18 mouse cellular contexts compared by ENCODE assay signal in genomic region chr9:44030646-44031045, GRCm38 (mm10). TPM values are rescaled to one million over a fixed set of nuclear protein-coding genes. Genes with fewer than 3 reads are reported as not detected.
DNase-seq lines count a peak whose midpoint lies in the region; ATAC-seq and TF ChIP-seq lines count a peak whose summit lies in the region.
"Had no signal": no experiment of that assay in that cellular context is flagged by ENCODE, and none has a peak within 500 bp of the region (broad histone marks: within the 10 kb centered on the region; RNA-seq: fewer than 3 reads in every experiment).

No protein-coding gene starts in this region.

- TF ChIP-seq POLR2A in thymus, adult 2 months (IDR thresholded peaks at IDR 0.05; ENCODE audit: control insufficient read depth, extremely low read depth, insufficient read depth, low read length, poor library complexity) = no peak

- H3K4me3 ChIP-seq in heart, embryonic 10.5 days = no peak overlapping the region
- H3K4me3 ChIP-seq in heart, embryonic 16.5 days (ENCODE audit: low read length) = no peak overlapping the region
- H3K4me3 ChIP-seq in thymus, adult 2 months (ENCODE audit: control insufficient read depth, insufficient read depth, low read length) = no peak overlapping the region
- H3K4me3 ChIP-seq in midbrain, postnatal 0 days (ENCODE audit: low read depth, low read length) = no peak overlapping the region
- H3K4me3 ChIP-seq: embryonic facial prominence, embryonic 15.5 days; forebrain, embryonic 15.5 days; hindbrain, embryonic 15.5 days had no signal

- H3K27ac ChIP-seq in heart, embryonic 10.5 days = 0 out of 2 replicates have a peak overlapping the region, but pooled peaks have one; percentile 17
- H3K27ac ChIP-seq in heart, embryonic 16.5 days (ENCODE audit: low read length) = peak overlapping the region; percentile 52; the same call in 1 of the 2 replicates
- peak overlapping the region; percentile 96 for H3K27ac ChIP-seq in thymus, adult 2 months (ENCODE audit: control insufficient read depth, insufficient read depth, low read length)
- no peak overlapping the region for H3K27ac ChIP-seq in midbrain, postnatal 0 days (ENCODE audit: low read depth, low read length)
- H3K27ac ChIP-seq: forebrain, embryonic 15.5 days; hindbrain, embryonic 15.5 days had no signal

- no peaks in the 10 kb centered on the region for H3K36me3 ChIP-seq in heart, embryonic 10.5 days
- no peaks in the 10 kb centered on the region for H3K36me3 ChIP-seq in heart, embryonic 16.5 days (ENCODE audit: control insufficient read depth, insufficient read depth)
- no peaks in the 10 kb centered on the region for H3K36me3 ChIP-seq in thymus, adult 2 months (ENCODE audit: control insufficient read depth, insufficient read depth, low read length)
- no peaks in the 10 kb centered on the region for H3K36me3 ChIP-seq in midbrain, postnatal 0 days (ENCODE audit: insufficient read depth, low read length)
- H3K36me3 ChIP-seq: embryonic facial prominence, embryonic 15.5 days; forebrain, embryonic 15.5 days; hindbrain, embryonic 15.5 days had no signal

- whole genome bisulfite sequencing in heart, embryonic 10.5 days = 92% methylated on average over 4 of the region's 4 CpGs
- WGBS in heart, embryonic 16.5 days = 82% methylated on average over 4 of the region's 4 CpGs
- 70% methylated on average over 4 of the region's 4 CpGs for WGBS in thymus, adult 2 months
- WGBS in midbrain, postnatal 0 days = 95% methylated on average over 4 of the region's 4 CpGs

- no peaks in the 10 kb centered on the region for H3K27me3 ChIP-seq in heart, embryonic 10.5 days (ENCODE audit: insufficient read depth, poor library complexity, severe bottlenecking)
- no peaks in the 10 kb centered on the region for H3K27me3 ChIP-seq in heart, embryonic 16.5 days (ENCODE audit: control insufficient read depth, insufficient read depth, low read length)
- H3K27me3 ChIP-seq in thymus, adult 2 months (ENCODE audit: control insufficient read depth, insufficient read depth, low read length) = no peaks in the 10 kb centered on the region
- H3K27me3 ChIP-seq in midbrain, postnatal 0 days (ENCODE audit: insufficient read depth, low read length) = no peaks in the 10 kb centered on the region
- H3K27me3 ChIP-seq: embryonic facial prominence, embryonic 15.5 days; forebrain, embryonic 15.5 days; hindbrain, embryonic 15.5 days had no signal

- no peak overlapping the region for H3K4me2 ChIP-seq in heart, embryonic 16.5 days (ENCODE audit: low read depth, low read length)
- H3K4me2 ChIP-seq in midbrain, postnatal 0 days (ENCODE audit: low read depth, low read length, poor library complexity, severe bottlenecking) = no peak overlapping the region
- H3K4me2 ChIP-seq: embryonic facial prominence, embryonic 15.5 days; forebrain, embryonic 15.5 days; hindbrain, embryonic 15.5 days had no signal

- no peaks in the 10 kb centered on the region for H3K9me3 ChIP-seq in heart, embryonic 10.5 days
- H3K9me3 ChIP-seq in heart, embryonic 16.5 days (replicated peaks; ENCODE audit: control insufficient read depth, low read length) = no peaks in the 10 kb centered on the region
- no peaks in the 10 kb centered on the region for H3K9me3 ChIP-seq in midbrain, postnatal 0 days (ENCODE audit: low read length)
- H3K9me3 ChIP-seq: embryonic facial prominence, embryonic 15.5 days; forebrain, embryonic 15.5 days; hindbrain, embryonic 15.5 days had no signal

- no peak for ATAC-seq in heart, embryonic 16.5 days (replicated peaks; ENCODE audit: extremely low read depth, insufficient read depth, low FRiP score)
- no peak for ATAC-seq in midbrain, postnatal 0 days (ENCODE audit: low FRiP score)
- ATAC-seq: forebrain, embryonic 15.5 days; intestine, embryonic 16.5 days had no signal

- no peak overlapping the region for H3K9ac ChIP-seq in heart, embryonic 16.5 days (ENCODE audit: low read length)
- no peak overlapping the region for H3K9ac ChIP-seq in midbrain, postnatal 0 days (replicated peaks; ENCODE audit: low read length, poor library complexity, severe bottlenecking)
- H3K9ac ChIP-seq: embryonic facial prominence, embryonic 15.5 days; forebrain, embryonic 15.5 days; hindbrain, embryonic 15.5 days had no signal

- no peak for TF ChIP-seq CTCF in thymus, adult 2 months (IDR thresholded peaks at IDR 0.05; ENCODE audit: borderline replicate concordance, control insufficient read depth, extremely low read depth, insufficient read depth, low read length, poor library complexity)
- no peak for TF ChIP-seq CTCF in midbrain, postnatal 0 days (IDR thresholded peaks at IDR 0.05)

- DNase-seq in heart, embryonic 10.5 days (ENCODE audit: low spot score) = no peak
- DNase-seq in heart, postnatal 4 days = no peak
- no peak for DNase-seq in heart, postnatal 10 days
- DNase-seq in thymus, adult 2 months = no peak
- no peak for DNase-seq in thymus, postnatal 10 days (ENCODE audit: low spot score in 2 of 2)
- no peak for DNase-seq in midbrain, postnatal 0 days (ENCODE audit: low spot score)
- DNase-seq: adrenal gland, postnatal 10 days; cerebellum, adult 11 months; cerebellum, adult 8-10 months; cerebellum, postnatal 14 days; embryo, embryonic 11 days; gastrocnemius, postnatal 10 days had no signal

- no peaks in the 10 kb centered on the region for H3K4me1 ChIP-seq in heart, embryonic 10.5 days
- no peaks in the 10 kb centered on the region for H3K4me1 ChIP-seq in heart, embryonic 16.5 days (ENCODE audit: control insufficient read depth, insufficient read depth, low read length)
- H3K4me1 ChIP-seq in thymus, adult 2 months (replicated peaks; ENCODE audit: control insufficient read depth, insufficient read depth, low read length) = peaks cover 71% of the 10 kb centered on the region
- no peaks in the 10 kb centered on the region for H3K4me1 ChIP-seq in midbrain, postnatal 0 days (ENCODE audit: insufficient read depth, low read length)
- H3K4me1 ChIP-seq: embryonic facial prominence, embryonic 15.5 days; forebrain, embryonic 15.5 days; hindbrain, embryonic 15.5 days had no signal

- intact Hi-C loops in heart, postnatal 10 days (cut with DNase I) = no loop called here

RNA-seq across cellular contexts. Expression of gene Thy1, which starts 12.5 kb away (rescaled TPM):
- polyA plus RNA-seq in heart, embryonic 10.5 days (2016; fragmentation: Nextera tagmentation; extraction: Ambion mirVana) = 0.15 and 1.1 TPM in 2 replicates
- total RNA-seq in heart, postnatal 4 days (2021) = 10 to 100 TPM; 16.2 to 18.8 TPM
- polyA plus RNA-seq in heart, embryonic 16.5 days (2015; fragmentation: Nextera tagmentation; extraction: Ambion mirVana) = 8.7 and 21.5 TPM in 2 replicates
- 10 to 100 TPM; 31.3 to 32.3 TPM for total RNA-seq in heart, postnatal 10 days (2021)
- polyA plus RNA-seq in thymus, adult 2 months (2012; rRNA removed) = 3,068 and 3,478 TPM in 2 replicates
- 52.8 and 98.0 TPM in 2 replicates for total RNA-seq in midbrain, postnatal 0 days (2014; rRNA removed)
- polyA plus RNA-seq in midbrain, postnatal 0 days (2015; fragmentation: Nextera tagmentation; extraction: Ambion mirVana) = 24.7 and 28.8 TPM in 2 replicates
- polyA plus RNA-seq: forebrain, embryonic 11.5 days had no signal

RNA-seq across cellular contexts. Expression of gene Usp2, which starts 36.2 kb away (rescaled TPM):
- polyA plus RNA-seq in heart, embryonic 10.5 days (2016; fragmentation: Nextera tagmentation; extraction: Ambion mirVana) = 36.1 and 59.0 TPM in 2 replicates
- total RNA-seq in heart, postnatal 4 days (2021) = 10 to 100 TPM; 72.6 to 79.0 TPM
- polyA plus RNA-seq in heart, embryonic 16.5 days (2015; fragmentation: Nextera tagmentation; extraction: Ambion mirVana) = 77.5 and 89.6 TPM in 2 replicates
- 100 to 1,000 TPM; 102 to 150 TPM for total RNA-seq in heart, postnatal 10 days (2021)
- polyA plus RNA-seq in thymus, adult 2 months (2012; rRNA removed) = 4.5 and 6.8 TPM in 2 replicates
- 7.5 and 8.0 TPM in 2 replicates for total RNA-seq in midbrain, postnatal 0 days (2014; rRNA removed)
- polyA plus RNA-seq in midbrain, postnatal 0 days (2015; fragmentation: Nextera tagmentation; extraction: Ambion mirVana) = 14.5 and 15.1 TPM in 2 replicates

Comparison
In these comparisons a context has a peak if more than half of its experiments do, and no peak if none do; other contexts are left out.
1. RNA of gene Thy1, which starts 12.5 kb away (polyA plus RNA-seq): 3,068 to 3,478 TPM in thymus, adult 2 months; 24.7 to 28.8 TPM in midbrain, postnatal 0 days, 8.7 to 21.5 TPM in heart, embryonic 16.5 days and 0.15 to 1.1 TPM in heart, embryonic 10.5 days; every median in the first group is over 100 times any median in the second.